Comparison of ENCODE assay signal across 11 mouse cellular contexts in the genomic region with DNA sequence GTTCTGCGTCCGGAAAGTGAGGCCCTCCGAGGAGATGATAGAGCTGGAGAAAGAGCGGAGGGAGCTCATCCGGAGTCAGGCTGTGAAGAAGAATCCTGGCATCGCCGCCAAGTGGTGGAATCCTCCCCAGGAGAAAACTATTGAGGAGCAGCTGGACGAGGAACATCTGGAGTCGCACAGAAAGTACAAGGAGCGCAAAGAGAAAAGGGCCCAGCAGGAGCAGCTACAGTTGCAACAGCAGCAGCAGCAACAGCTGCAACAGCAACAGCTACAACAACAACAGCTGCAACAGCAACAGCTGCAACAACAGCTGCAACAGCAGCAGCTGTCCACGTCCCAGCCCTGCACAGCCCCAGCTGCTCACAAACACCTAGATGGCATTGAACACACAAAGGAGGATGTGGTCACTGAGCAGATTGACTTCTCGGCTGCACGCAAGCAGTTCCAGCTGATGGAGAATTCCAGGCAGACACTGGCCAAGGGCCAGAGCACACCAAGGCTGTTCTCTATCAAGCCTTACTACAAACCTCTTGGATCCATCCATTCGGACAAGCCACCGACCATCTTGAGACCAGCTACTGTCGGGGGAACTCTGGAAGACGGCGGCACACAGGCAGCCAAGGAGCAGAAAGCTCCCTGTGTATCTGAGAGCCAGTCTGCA.
A peak's percentile ranks its signal among the peaks of the same experiment; 100 is the strongest.
DNase-seq lines count a peak whose midpoint lies in the region; ATAC-seq and TF ChIP-seq lines count a peak whose summit lies in the region.
"Had no signal": no experiment of that assay in that cellular context is flagged by ENCODE, and none has a peak within 500 bp of the region (broad histone marks: within the 10 kb centered on the region; RNA-seq: fewer than 3 reads in every experiment).

No protein-coding gene starts in this region.

- intact Hi-C loops in heart, postnatal 25 days (cut with DNase I): loop anchor here (5.0 kb wide), 1 partner anchor 183 kb away; no protein-coding TSS in a partner anchor

- ATAC-seq in intestine, postnatal 0 days: no peak
- ATAC-seq in midbrain, embryonic 15.5 days (replicated peaks): no peak
- no peak for ATAC-seq in monocyte, adult 5-6 weeks (replicated peaks; ENCODE audit: insufficient number of reproducible peaks, low FRiP score, low TSS enrichment, poor library complexity, severe bottlenecking)

- no peaks in the 10 kb centered on the region for H3K27me3 ChIP-seq in intestine, postnatal 0 days (replicated peaks; ENCODE audit: control insufficient read depth, insufficient read depth, low read length)
- H3K27me3 ChIP-seq in midbrain, embryonic 15.5 days (replicated peaks): no peaks in the 10 kb centered on the region
- H3K27me3 ChIP-seq: heart, embryonic 15.5 days had no signal

- peak; percentile 56 to 74 for DNase-seq in heart, adult 18-20 months
- no peak for DNase-seq in heart, postnatal 25 days (ENCODE audit: low spot score)
- DNase-seq in urinary bladder, adult 2 months (ENCODE audit: low spot score): peak; percentile 18
- DNase-seq in urinary bladder, postnatal 25 days (ENCODE audit: low spot score): no peak
- peak; percentile 30 for DNase-seq in testis, postnatal 14 days (ENCODE audit: low spot score)
- DNase-seq: cerebellum, adult 18-20 months; thymus, adult 2 months had no signal

- 0 out of 2 replicates have a peak, but pooled peaks have one; percentile 24 for TF ChIP-seq CTCF in intestine, postnatal 0 days (IDR thresholded peaks at IDR 0.05; ENCODE audit: low read depth)

- no peaks in the 10 kb centered on the region for H3K9me3 ChIP-seq in intestine, postnatal 0 days (ENCODE audit: control insufficient read depth)
- no peaks in the 10 kb centered on the region for H3K9me3 ChIP-seq in midbrain, embryonic 15.5 days
- H3K9me3 ChIP-seq: heart, embryonic 15.5 days had no signal

- H3K36me3 ChIP-seq in intestine, postnatal 0 days (ENCODE audit: control insufficient read depth, insufficient read depth): peaks cover 37% of the 10 kb centered on the region
- H3K36me3 ChIP-seq in midbrain, embryonic 15.5 days (replicated peaks): 0 out of 2 replicates have a peak, but pooled peaks cover 3% of the 10 kb centered on the region

- H3K4me1 ChIP-seq in intestine, postnatal 0 days (replicated peaks; ENCODE audit: control insufficient read depth, insufficient read depth, low read length): no peaks in the 10 kb centered on the region
- H3K4me1 ChIP-seq in midbrain, embryonic 15.5 days: 0 out of 2 replicates have a peak, but pooled peaks cover 3% of the 10 kb centered on the region

- 81% methylated on average over 18 of the region's 18 CpGs for WGBS in intestine, postnatal 0 days
- WGBS in midbrain, embryonic 15.5 days: 92% methylated on average over 18 of the region's 18 CpGs

- H3K4me2 ChIP-seq in intestine, postnatal 0 days (replicated peaks; ENCODE audit: low read depth): no peak overlapping the region
- H3K4me2 ChIP-seq in midbrain, embryonic 15.5 days: no peak overlapping the region
- H3K4me2 ChIP-seq: heart, embryonic 15.5 days had no signal

- H3K9ac ChIP-seq in intestine, postnatal 0 days (ENCODE audit: low read depth, low read length): no peak overlapping the region
- H3K9ac ChIP-seq in midbrain, embryonic 15.5 days: no peak overlapping the region
- H3K9ac ChIP-seq: heart, embryonic 15.5 days had no signal

- no peak overlapping the region for H3K4me3 ChIP-seq in intestine, postnatal 0 days (ENCODE audit: low read depth, low read length)
- no peak overlapping the region for H3K4me3 ChIP-seq in midbrain, embryonic 15.5 days
- H3K4me3 ChIP-seq: heart, embryonic 15.5 days had no signal

- no peak overlapping the region for H3K27ac ChIP-seq in intestine, postnatal 0 days (ENCODE audit: low read depth, low read length)
- no peak overlapping the region for H3K27ac ChIP-seq in midbrain, embryonic 15.5 days
- H3K27ac ChIP-seq: heart, embryonic 15.5 days had no signal

Comparison
In these comparisons a context has a peak if more than half of its experiments do, and no peak if none do; other contexts are left out.
1. DNase-seq: peak in heart, adult 18-20 months (2 of 2), urinary bladder, adult 2 months (single experiment) and testis, postnatal 14 days (single experiment); none in heart, postnatal 25 days (single experiment) and urinary bladder, postnatal 25 days (single experiment).